Mouse (Mus musculus): ENCODE results near the gene Pram1. TPM values are rescaled to one million over a fixed set of nuclear protein-coding genes. Genes with fewer than 3 reads are reported as not detected.
"Not testable (repeated sequence)": the region's sequence is repeated elsewhere in the genome, so short reads cannot be mapped to it uniquely, and the experiment has no call there.

Gene Pram1
- polyA plus RNA-seq (2017; shearing (Covaris generic)): 1 to 10 TPM; 1.3 to 2.4 TPM

- no peak for ATAC-seq
These were observed at the start of gene Pram1 for GRCm38 (mm10) chr17:33637516-33638276. Pram1 (plus strand) TSS chr17:33638056.

- no peak for ATAC-seq
These were observed 40.6 kb upstream of the Pram1 start for GRCm38 (mm10) chr17:33597271-33597670.

GRCm38 (mm10) chr17:33598506-33598905, 39.4 kb upstream of the Pram1 start:
- no peak for ATAC-seq

- ATAC-seq: no peak
These were observed 37.9 kb upstream of the Pram1 start for GRCm38 (mm10) chr17:33599836-33600475.

- ATAC-seq: no peak
These were observed 37.0 kb upstream of the Pram1 start for GRCm38 (mm10) chr17:33600831-33601230.

- ATAC-seq: no peak
These were observed 35.9 kb upstream of the Pram1 start for GRCm38 (mm10) chr17:33601947-33602346.

GRCm38 (mm10) chr17:33607273-33607672, 30.6 kb upstream of the Pram1 start:
- ATAC-seq: no peak

- no peak for ATAC-seq
These were observed 27.3 kb upstream of the Pram1 start for GRCm38 (mm10) chr17:33610548-33610947.

GRCm38 (mm10) chr17:33613726-33614125, 24.1 kb upstream of the Pram1 start:
- not testable (repeated sequence) for ATAC-seq

GRCm38 (mm10) chr17:33627281-33627680, 10.6 kb upstream of the Pram1 start:
- no peak for ATAC-seq

- ATAC-seq: peak; percentile 96
These were observed 9.0 kb upstream of the Pram1 start, which contains the start of gene Zfp414 for GRCm38 (mm10) chr17:33628621-33629486. Zfp414 (plus strand) TSS chr17:33629090.

GRCm38 (mm10) chr17:33629487-33630125, 8.2 kb upstream of the Pram1 start:
- ATAC-seq: no peak

GRCm38 (mm10) chr17:33630171-33630895, 7.5 kb upstream of the Pram1 start:
- no peak for ATAC-seq

- no peak for ATAC-seq
These were observed 6.6 kb upstream of the Pram1 start for GRCm38 (mm10) chr17:33631236-33631635.

- no peak for ATAC-seq
These were observed 6.1 kb upstream of the Pram1 start for GRCm38 (mm10) chr17:33631796-33632195.

- ATAC-seq: no peak
These were observed 818 bp upstream of the Pram1 start for GRCm38 (mm10) chr17:33637038-33637437.

GRCm38 (mm10) chr17:33639743-33640142, 1.9 kb downstream of the Pram1 start:
- no peak for ATAC-seq

GRCm38 (mm10) chr17:33644068-33644467, 6.2 kb downstream of the Pram1 start:
- ATAC-seq: no peak

GRCm38 (mm10) chr17:33645073-33645472, 7.2 kb downstream of the Pram1 start:
- ATAC-seq: no peak

- no peak for ATAC-seq
These were observed 12.1 kb downstream of the Pram1 start for GRCm38 (mm10) chr17:33649781-33650475.

- ATAC-seq: no peak
These were observed 29.0 kb downstream of the Pram1 start for GRCm38 (mm10) chr17:33666813-33667212.

Data from CD4-positive, CD25-positive, alpha-beta regulatory T cell, adult 4 months (primary cell).